Mouse (Mus musculus) urinary bladder, postnatal 4 days (tissue): ENCODE measurements at regions not wholly inside any gene's neighbourhood (a gene's known extent, or its start where the extent isn't known, plus 50 kb on each side); places are given as distances from the start of the nearest gene placed in this dataset.

ENCODE experiments used
- DNase-seq, 2 experiments: peaks; one replicate each; pipeline ENCODE4 v3.0.0; 2021 to 2022; ENCODE audit warnings: low spot score in 2 of 2

DNA sequence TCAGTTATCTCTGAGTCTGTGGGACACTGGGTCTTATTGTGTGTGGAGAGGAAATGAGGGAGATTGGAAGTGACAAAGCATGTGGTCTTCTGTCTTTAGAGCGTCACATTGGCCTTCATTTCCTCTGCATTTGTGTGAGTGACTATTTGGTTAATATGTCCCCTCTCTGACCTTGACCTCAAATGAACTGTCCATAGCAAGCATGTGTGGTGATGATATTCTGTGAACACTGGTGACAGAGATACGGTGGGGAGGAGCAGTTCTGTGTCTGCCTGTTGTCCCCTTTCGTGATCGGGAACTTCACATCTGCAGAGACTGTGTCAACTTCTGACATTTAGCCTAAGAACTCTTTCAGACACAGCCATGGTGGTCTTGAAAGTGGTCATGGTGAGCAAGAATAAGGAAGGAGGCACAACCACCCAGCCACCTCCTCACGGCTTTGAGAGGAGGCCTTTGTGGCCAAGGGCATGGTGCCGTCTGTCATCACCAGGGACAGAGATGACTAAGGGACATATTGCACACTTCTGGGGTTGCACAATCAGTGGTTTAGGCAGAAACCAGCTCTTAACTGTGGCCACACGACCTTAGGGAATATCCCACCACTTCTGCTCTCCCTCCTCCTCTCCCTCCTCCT is 79.2 kb upstream of the Sulf2 start:
- no peak for DNase-seq

GRCm38 (mm10) chr2:166233246-166233645 is 77.8 kb upstream of the Sulf2 start:
- no peak for DNase-seq

DNA sequence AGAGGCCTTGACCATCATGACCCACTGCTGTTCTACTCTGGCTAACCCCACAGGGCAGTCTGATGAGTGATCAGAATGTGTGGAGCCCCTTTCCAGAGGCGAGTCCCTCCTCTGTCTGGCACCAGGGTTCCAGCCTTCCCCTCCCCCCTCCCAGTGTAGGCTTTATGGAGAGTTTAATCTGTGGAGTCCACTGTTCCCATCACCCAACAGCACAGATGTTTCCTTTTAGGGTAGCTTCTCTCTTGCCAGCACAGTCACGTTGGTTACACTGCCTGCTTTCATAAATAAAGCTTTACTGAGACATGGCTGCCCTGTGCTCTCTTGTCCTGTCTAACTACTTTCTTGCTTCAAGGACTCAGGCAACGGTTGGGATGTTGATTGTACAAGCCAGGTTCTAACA is 76.9 kb upstream of the Sulf2 start:
- DNase-seq, result no peak

DNA sequence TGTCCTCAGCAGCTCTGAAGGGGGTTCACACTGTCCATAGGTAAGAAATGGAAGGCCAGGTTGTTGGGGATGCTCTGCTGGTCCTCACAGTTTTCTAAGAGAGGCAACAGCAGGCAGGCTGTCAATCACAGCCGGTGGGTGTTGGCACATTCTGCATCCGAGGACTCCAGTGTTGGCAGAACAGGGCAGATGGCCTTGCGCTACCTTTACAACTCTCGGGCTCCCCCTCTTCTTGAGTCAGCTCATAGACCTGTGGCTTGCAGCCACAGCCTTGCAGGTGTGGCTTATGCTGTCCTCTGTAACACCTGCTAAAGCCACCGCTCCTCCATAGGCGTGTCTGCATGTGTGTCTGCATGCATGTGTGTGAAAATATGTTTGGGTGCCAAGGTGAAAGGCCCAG is 75.2 kb upstream of the Sulf2 start:
- no peak for DNase-seq

- no peak for DNase-seq
Observed at GRCm38 (mm10) chr2:166228356-166228755, 72.9 kb upstream of the Sulf2 start.

DNA sequence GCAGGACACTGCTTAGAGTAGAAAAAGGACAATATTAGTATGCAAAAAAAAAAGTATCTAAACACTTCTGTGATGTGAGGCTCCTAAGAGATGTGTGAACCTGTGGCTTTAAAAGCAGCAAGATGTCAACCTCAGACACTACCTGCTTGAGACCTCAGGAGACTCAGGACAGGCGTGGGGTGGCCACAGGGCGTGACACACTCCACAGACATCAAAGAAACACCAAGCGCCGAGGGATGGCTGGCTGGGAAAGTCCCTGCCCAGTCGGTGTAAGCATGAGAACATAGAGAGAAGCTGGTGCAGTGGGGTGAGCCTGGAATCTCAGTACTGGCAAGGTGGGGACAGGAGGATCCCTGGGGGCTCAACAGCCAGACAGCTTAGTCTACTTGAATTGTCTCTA is 72.0 kb upstream of the Sulf2 start:
- DNase-seq, result no peak

GRCm38 (mm10) chr2:166226929-166227328 is 71.5 kb upstream of the Sulf2 start:
- no peak for DNase-seq

GRCm38 (mm10) chr2:166226331-166226730 is 70.9 kb upstream of the Sulf2 start:
- no peak for DNase-seq

GRCm38 (mm10) chr2:166225354-166225753 is 69.9 kb upstream of the Sulf2 start:
- DNase-seq, result no peak

DNA sequence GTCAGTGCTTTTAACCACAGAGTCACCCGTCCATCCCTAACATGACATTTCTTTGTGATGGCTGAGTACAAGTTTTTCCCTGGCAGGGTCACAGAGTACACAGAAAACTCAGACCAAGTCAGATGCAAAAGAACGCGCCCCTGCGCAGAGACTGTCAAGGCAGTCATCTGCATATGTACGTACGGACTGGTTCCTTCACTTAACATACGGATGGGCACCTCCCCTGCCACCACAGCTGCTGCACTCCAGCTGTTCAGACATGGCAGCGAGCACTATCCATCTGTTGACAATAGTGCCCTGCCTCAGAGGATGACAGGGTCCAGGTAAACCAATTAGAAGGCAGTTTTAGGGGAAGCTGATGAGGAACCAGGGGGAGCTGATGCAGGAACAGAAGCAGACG is 63.3 kb upstream of the Sulf2 start:
- no peak for DNase-seq

GRCm38 (mm10) chr2:166216512-166216865 is 61.0 kb upstream of the Sulf2 start:
- no peak for DNase-seq

- DNase-seq, result no peak
Observed at GRCm38 (mm10) chr2:166215610-166216511, 60.4 kb upstream of the Sulf2 start.

GRCm38 (mm10) chr2:166215191-166215590 is 59.7 kb upstream of the Sulf2 start:
- no peak for DNase-seq

DNA sequence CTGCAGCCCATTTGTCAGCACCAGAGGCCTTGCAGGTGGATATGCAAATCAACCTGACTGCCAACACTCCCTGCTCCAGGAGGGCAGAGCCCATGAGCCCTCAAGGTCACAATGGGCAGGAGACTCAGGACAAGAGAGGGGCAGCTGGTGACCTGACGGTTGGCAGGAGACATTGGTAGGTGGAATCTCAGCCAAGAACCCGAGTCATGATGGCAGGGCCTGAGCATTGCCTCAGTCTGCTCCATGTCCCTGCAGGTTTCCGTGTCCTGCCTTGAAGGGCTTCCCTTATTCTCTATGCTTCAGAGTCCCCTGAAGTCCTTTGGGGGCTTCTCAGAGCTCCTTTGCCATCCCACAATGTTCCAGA is 51.7 kb upstream of the Sulf2 start:
- DNase-seq, result no peak

- no peak for DNase-seq
Observed at GRCm38 (mm10) chr2:166206396-166207144, 51.1 kb upstream of the Sulf2 start.
